Mouse (Mus musculus) brown adipose tissue, adult 24 weeks (tissue): ENCODE results near the gene Usp17lb. TPM values are rescaled to one million over a fixed set of nuclear protein-coding genes. Genes with fewer than 3 reads are reported as not detected.
"Not testable (repeated sequence)": the region's sequence is repeated elsewhere in the genome, so short reads cannot be mapped to it uniquely, and the experiment has no call there.

Experiments
- H3K27ac ChIP-seq: fragments of 200-500 bp; replicated peaks from 2 replicates; pipeline ENCODE4 v1.5.1; 2012; ENCODE audit warnings: low read depth, mild to moderate bottlenecking, low read length
- H3K4me1 ChIP-seq: fragments of 200-500 bp; 2 replicates; pipeline ENCODE4 v1.6.1; 2012; ENCODE audit warnings: low read length, mixed read lengths; ENCODE audit not compliant: control insufficient read depth, insufficient read depth, insufficient read length
- H3K4me3 ChIP-seq: fragments of 200-500 bp; 2 replicates; pipeline ENCODE4 v1.5.1; 2012; ENCODE audit warnings: low read depth, mild to moderate bottlenecking, low read length, moderate library complexity; ENCODE audit not compliant: insufficient read depth
- polyA plus RNA-seq: library from polyadenylated mRNA; stranded (reverse); fragments of >200 nt; gene quantifications from 2 replicates; pipeline ENCODE4 v1.2.4, GENCODE M21; 2012; ENCODE audit not compliant: missing spikeins, insufficient read depth, insufficient read length

The Usp17lb gene
- polyA plus RNA-seq, result not detected in 2 replicates

- Histone ChIP-seq H3K4me1 (no peaks in the 10 kb centered on the region), H3K4me3 (no peak within 1 kb of the TSS), H3K27ac (no peak within 1 kb of the TSS)
These were observed at the start of gene Usp17lb for GRCm38 (mm10) chr7:104842503-104842902. TSS of gene Usp17lb (minus strand) at chr7:104842603.

GRCm38 (mm10) chr7:104877731-104878130 lies 35.3 kb upstream of the Usp17lb start, which contains the start of gene Olfr665:
TSS of gene Olfr665 (plus strand) at chr7:104878031.
- Histone ChIP-seq H3K4me1 (no peaks in the 10 kb centered on the region), H3K27ac (no peak within 1 kb of the TSS), H3K4me3 (no peak within 1 kb of the TSS)

- Histone ChIP-seq H3K4me1 (no peaks in the 10 kb centered on the region), H3K4me3 (no peak overlapping the region), H3K27ac (no peak overlapping the region)
These were observed 19.0 kb upstream of the Usp17lb start for GRCm38 (mm10) chr7:104861381-104861780.

GRCm38 (mm10) chr7:104857683-104858082 lies 15.3 kb upstream of the Usp17lb start:
- no peak overlapping the region for H3K27ac ChIP-seq
- no peaks in the 10 kb centered on the region for H3K4me1 ChIP-seq
- H3K4me3 ChIP-seq, result no peak overlapping the region

- not testable (repeated sequence) for H3K4me1 ChIP-seq, H3K4me3 ChIP-seq, H3K27ac ChIP-seq
These were observed 14.3 kb upstream of the Usp17lb start, which contains the start of gene Usp17la for GRCm38 (mm10) chr7:104856709-104857108. TSS of gene Usp17la (plus strand) at chr7:104857009.

GRCm38 (mm10) chr7:104855248-104855750 lies 12.9 kb upstream of the Usp17lb start:
- Histone ChIP-seq H3K4me3 (no peak overlapping the region), H3K27ac (no peak overlapping the region), H3K4me1 (no peaks in the 10 kb centered on the region)

- not testable (repeated sequence) for H3K4me1 ChIP-seq, H3K4me3 ChIP-seq, H3K27ac ChIP-seq
These were observed 9.1 kb upstream of the Usp17lb start for GRCm38 (mm10) chr7:104851546-104851945.

GRCm38 (mm10) chr7:104843731-104844287 lies 1.4 kb upstream of the Usp17lb start:
- H3K4me3 ChIP-seq, result no peak overlapping the region
- no peaks in the 10 kb centered on the region for H3K4me1 ChIP-seq
- H3K27ac ChIP-seq, result no peak overlapping the region

GRCm38 (mm10) chr7:104810335-104810734 lies 32.1 kb downstream of the Usp17lb start:
- H3K27ac ChIP-seq, H3K4me1 ChIP-seq, H3K4me3 ChIP-seq: not testable (repeated sequence)

GRCm38 (mm10) chr7:104790796-104791195 lies 51.6 kb downstream of the Usp17lb start:
- Histone ChIP-seq H3K27ac (no peak overlapping the region), H3K4me1 (no peaks in the 10 kb centered on the region), H3K4me3 (no peak overlapping the region)

Other genes with a start within 250 kb of the Usp17lb start
- not detected in 2 replicates for gene Olfr655, start 240.8 kb downstream of the Usp17lb start, polyA plus RNA-seq
- gene Olfr656, start 228.6 kb downstream of the Usp17lb start, polyA plus RNA-seq, result not detected in 2 replicates
- not detected in 2 replicates for gene Olfr657, start 217.8 kb downstream of the Usp17lb start, polyA plus RNA-seq
- gene Olfr658, start 195.3 kb downstream of the Usp17lb start, polyA plus RNA-seq, result not detected in 2 replicates
- not detected in 2 replicates for gene Olfr659, start 175.8 kb downstream of the Usp17lb start, polyA plus RNA-seq
- gene Olfr661, start 156.1 kb downstream of the Usp17lb start, polyA plus RNA-seq, result not detected in 2 replicates
- gene Usp17le, start 65.1 kb downstream of the Usp17lb start, polyA plus RNA-seq, result not detected in 2 replicates
- not detected in 2 replicates for gene Usp17la, start 14.4 kb upstream of the Usp17lb start, polyA plus RNA-seq
- not detected in 2 replicates for gene Olfr665, start 35.4 kb upstream of the Usp17lb start, polyA plus RNA-seq
- not detected in 2 replicates for gene Olfr666, start 53.3 kb upstream of the Usp17lb start, polyA plus RNA-seq
- gene Olfr667, start 78.9 kb upstream of the Usp17lb start, polyA plus RNA-seq, result not detected in 2 replicates
- gene Olfr668, start 85.5 kb upstream of the Usp17lb start, polyA plus RNA-seq, result not detected in 2 replicates
- not detected in 2 replicates for gene Olfr669, start 91.6 kb upstream of the Usp17lb start, polyA plus RNA-seq
- not detected in 2 replicates for gene Olfr670, start 120.0 kb upstream of the Usp17lb start, polyA plus RNA-seq
- not detected in 2 replicates for gene Olfr671, start 136.5 kb upstream of the Usp17lb start, polyA plus RNA-seq
- not detected in 2 replicates for gene Olfr672, start 159.4 kb upstream of the Usp17lb start, polyA plus RNA-seq
- gene Olfr675, start 185.9 kb upstream of the Usp17lb start, polyA plus RNA-seq, result not detected in 2 replicates
- not detected in 2 replicates for gene Olfr676, start 190.1 kb upstream of the Usp17lb start, polyA plus RNA-seq
- gene Olfr677, start 208.8 kb upstream of the Usp17lb start, polyA plus RNA-seq, result not detected in 2 replicates
- gene Olfr678, start 221.9 kb upstream of the Usp17lb start, polyA plus RNA-seq, result not detected in 2 replicates
- gene Olfr679, start 238.6 kb upstream of the Usp17lb start, polyA plus RNA-seq, result not detected in 2 replicates